Mouse (Mus musculus) liver, embryonic 14 days (tissue): ENCODE results near the gene Eddm3b. TPM values are rescaled to one million over a fixed set of nuclear protein-coding genes. Genes with fewer than 3 reads are reported as not detected.

Experiments used
- polyA plus RNA-seq: library from polyadenylated mRNA; depleted of rRNA; stranded (reverse); fragments of >200 nt; gene quantifications from 2 replicates; pipeline ENCODE4 v1.2.3, GENCODE M21; 2012; rRNA removed

Eddm3b gene
- not detected in 2 replicates for polyA plus RNA-seq

GRCm38 (mm10) chr14:51113916-51114560 is at the start of gene Eddm3b:
Gene Eddm3b, plus strand, starts transcription at chr14:51114426.

GRCm38 (mm10) chr14:51074335-51074734 is 39.9 kb upstream of the Eddm3b start, which contains the start of gene Olfr750:
Gene Olfr750, minus strand, starts transcription at chr14:51074435.

GRCm38 (mm10) chr14:51090921-51091900 is 23.0 kb upstream of the Eddm3b start, which contains the start of the genes Rnase4 and Ang:
Gene Rnase4, plus strand, starts transcription at chr14:51091077.
Gene Ang, plus strand, starts transcription at chr14:51091150.

GRCm38 (mm10) chr14:51146685-51147084 is 32.5 kb downstream of the Eddm3b start, which contains the start of gene Rnase1:
Gene Rnase1, minus strand, starts transcription at chr14:51146785.

GRCm38 (mm10) chr14:51161976-51162375 is 47.8 kb downstream of the Eddm3b start, which contains the start of gene Rnase2b:
Gene Rnase2b, plus strand, starts transcription at chr14:51162260.

Other genes with a start within 250 kb of the Eddm3b start
- gene Tep1, start 243.9 kb upstream of the Eddm3b start, polyA plus RNA-seq: 2.2 and 3.4 TPM in 2 replicates
- gene Klhl33, start 216.9 kb upstream of the Eddm3b start, polyA plus RNA-seq: 0.16 and 0.18 TPM in 2 replicates
- 36.9 and 37.6 TPM in 2 replicates for gene Osgep, start 189.5 kb upstream of the Eddm3b start, polyA plus RNA-seq
- gene Apex1, start 189.5 kb upstream of the Eddm3b start, polyA plus RNA-seq: 52.4 and 58.5 TPM in 2 replicates
- gene Pip4p1, start 183.6 kb upstream of the Eddm3b start, polyA plus RNA-seq: 22.8 and 28.6 TPM in 2 replicates
- gene Pnp, start 183.3 kb upstream of the Eddm3b start, polyA plus RNA-seq: 75.3 and 96.8 TPM in 2 replicates
- 58.6 and 74.1 TPM in 2 replicates for gene Gm49342, start 169.9 kb upstream of the Eddm3b start, polyA plus RNA-seq
- 9.7 and 10.4 TPM in 2 replicates for gene Pnp2, start 158.4 kb upstream of the Eddm3b start, polyA plus RNA-seq
- 0.02 TPM in 1 of 2 replicates, not detected in the other for gene Rnase10, start 106.7 kb upstream of the Eddm3b start, polyA plus RNA-seq
- gene Rnase9, start 72.6 kb upstream of the Eddm3b start, polyA plus RNA-seq: not detected in 2 replicates
- gene Rnase11, start 64.3 kb upstream of the Eddm3b start, polyA plus RNA-seq: not detected in 2 replicates
- gene Rnase12, start 56.8 kb upstream of the Eddm3b start, polyA plus RNA-seq: 0.86 and 0.90 TPM in 2 replicates
- not detected in 2 replicates for gene Olfr750, start 40.0 kb upstream of the Eddm3b start, polyA plus RNA-seq
- gene Rnase4, start 23.3 kb upstream of the Eddm3b start, polyA plus RNA-seq: 10.7 and 13.3 TPM in 2 replicates
- gene Ang, start 23.3 kb upstream of the Eddm3b start, polyA plus RNA-seq: 3.7 and 3.9 TPM in 2 replicates
- 1.9 and 2.8 TPM in 2 replicates for gene Rnase6, start 9.5 kb downstream of the Eddm3b start, polyA plus RNA-seq
- gene Rnase1, start 32.4 kb downstream of the Eddm3b start, polyA plus RNA-seq: 0.03 and 0.05 TPM in 2 replicates
- gene Rnase2b, start 47.8 kb downstream of the Eddm3b start, polyA plus RNA-seq: not detected in 2 replicates
- gene Ang2, start 84.7 kb downstream of the Eddm3b start, polyA plus RNA-seq: not detected in 2 replicates
- not detected in 2 replicates for gene Ear14, start 89.0 kb downstream of the Eddm3b start, polyA plus RNA-seq
- gene Rnase2a, start 141.7 kb downstream of the Eddm3b start, polyA plus RNA-seq: not detected in 2 replicates
- not detected in 2 replicates for gene Gm7247, start 247.3 kb downstream of the Eddm3b start, polyA plus RNA-seq